Mouse (Mus musculus) brain, embryonic 14.5 days (tissue): Measurements from ENCODE around the gene Fam114a1.

Experiments
- CTCF ChIP-seq: fragments of 200-500 bp; IDR thresholded peaks from 2 replicates; pipeline ENCODE4 v1.5.1; 2012; ENCODE audit warnings: inconsistent platforms, mild to moderate bottlenecking, moderate library complexity, borderline replicate concordance; ENCODE audit not compliant: insufficient read depth, insufficient read length; ENCODE audit errors: extremely low read depth
- POLR2A ChIP-seq: fragments of 200-500 bp; IDR thresholded peaks from 2 replicates; pipeline ENCODE4 v1.6.1; 2012; ENCODE audit warnings: mild to moderate bottlenecking, inconsistent platforms, borderline replicate concordance; ENCODE audit not compliant: poor library complexity, insufficient read depth, insufficient read length, severe bottlenecking; ENCODE audit errors: extremely low read depth

DNA sequence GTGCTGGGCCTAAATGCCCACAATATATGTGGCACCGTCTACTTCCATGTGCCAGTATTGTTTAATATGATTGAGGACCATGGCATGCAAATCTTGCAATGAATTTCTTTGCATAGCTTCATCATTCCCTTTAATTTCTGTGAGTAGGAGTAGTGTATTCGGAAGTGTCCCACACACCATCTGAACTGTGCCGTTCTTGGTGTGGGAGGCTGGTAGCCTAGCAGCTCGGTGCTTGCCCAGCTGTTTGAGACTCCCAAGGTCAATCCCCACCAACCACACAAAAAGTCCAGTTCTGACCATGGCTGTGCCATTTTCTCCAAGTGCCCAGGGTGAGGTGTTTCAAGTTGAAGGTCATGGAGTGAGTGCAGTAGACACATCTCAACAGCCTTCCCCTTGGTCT lies 52.1 kb downstream of the Fam114a1 start:
- TF ChIP-seq POLR2A (no peak), CTCF (no peak)
